Mouse (Mus musculus): ENCODE measurements around the gene Usp35. TPM values are rescaled to one million over a fixed set of nuclear protein-coding genes. Genes with fewer than 3 reads are reported as not detected.

Usp35 gene
- polyA plus RNA-seq, 1 experiment, result 6.4 TPM

DNA sequence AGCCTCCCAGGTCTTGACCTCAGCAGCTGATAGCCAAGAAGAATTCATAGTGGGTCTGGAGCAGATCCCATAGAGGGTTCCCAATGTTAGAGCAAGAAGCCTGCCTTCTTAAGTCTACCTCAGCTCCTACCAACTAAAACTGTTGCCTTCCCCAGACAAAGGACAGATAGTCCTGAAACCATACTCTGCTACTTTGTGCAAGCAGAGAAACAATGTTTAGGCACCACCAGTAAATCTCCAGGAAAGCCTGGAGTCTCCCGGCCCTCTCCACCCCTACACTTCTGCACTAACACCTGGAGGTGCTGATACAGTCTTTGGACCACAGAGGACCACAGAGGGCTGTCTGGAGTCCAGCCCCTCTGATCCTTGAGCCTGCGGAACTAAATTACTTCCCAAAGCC, 12.8 kb upstream of the Usp35 start:
- H3K4me3 ChIP-seq (replicated peaks; ENCODE audit: control insufficient read depth, low read depth, low read length), result no peak overlapping the region
- H3K4me1 ChIP-seq (ENCODE audit: control insufficient read depth, insufficient read depth, low read length), result no peaks in the 10 kb centered on the region
- WGBS, result 76% methylated on average over 2 of the region's 2 CpGs
- no peak overlapping the region for H3K27ac ChIP-seq (ENCODE audit: control insufficient read depth, insufficient read depth, low read depth, low read length, poor library complexity)
- TF ChIP-seq CTCF (IDR thresholded peaks at IDR 0.05; ENCODE audit: control insufficient read depth, insufficient read depth, low read length) (no peak), POLR2A (IDR thresholded peaks at IDR 0.05; ENCODE audit: borderline replicate concordance, control insufficient read depth, low read depth, low read length) (no peak)

DNA sequence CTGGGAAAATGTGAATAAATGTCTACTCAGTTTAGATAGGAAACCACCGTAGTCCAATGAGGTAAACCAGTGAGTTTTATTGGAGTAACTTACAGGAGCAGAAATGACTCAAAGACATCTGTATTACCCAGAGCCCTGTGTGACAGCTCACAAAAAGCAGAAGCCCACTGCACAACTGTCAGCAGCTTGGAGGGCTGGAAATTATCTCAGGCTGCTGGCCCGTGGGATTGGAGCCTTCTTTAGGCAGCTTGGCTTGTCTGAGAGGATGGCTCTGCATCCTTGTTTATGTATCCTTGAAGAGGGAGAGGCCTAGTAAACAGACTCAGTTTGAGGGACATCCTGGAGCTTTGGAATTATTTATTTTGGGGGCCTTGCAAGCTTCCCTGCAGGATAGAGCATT, 11.1 kb upstream of the Usp35 start:
- TF ChIP-seq CTCF (IDR thresholded peaks at IDR 0.05; ENCODE audit: control insufficient read depth, insufficient read depth, low read length) (no peak), POLR2A (IDR thresholded peaks at IDR 0.05; ENCODE audit: borderline replicate concordance, control insufficient read depth, low read depth, low read length) (no peak)
- WGBS, result 55% methylated on average over 2 of the region's 2 CpGs
- no peaks in the 10 kb centered on the region for H3K4me1 ChIP-seq (ENCODE audit: control insufficient read depth, insufficient read depth, low read length)
- no peak overlapping the region for H3K27ac ChIP-seq (ENCODE audit: control insufficient read depth, insufficient read depth, low read depth, low read length, poor library complexity)
- H3K4me3 ChIP-seq (replicated peaks; ENCODE audit: control insufficient read depth, low read depth, low read length), result no peak overlapping the region

DNA sequence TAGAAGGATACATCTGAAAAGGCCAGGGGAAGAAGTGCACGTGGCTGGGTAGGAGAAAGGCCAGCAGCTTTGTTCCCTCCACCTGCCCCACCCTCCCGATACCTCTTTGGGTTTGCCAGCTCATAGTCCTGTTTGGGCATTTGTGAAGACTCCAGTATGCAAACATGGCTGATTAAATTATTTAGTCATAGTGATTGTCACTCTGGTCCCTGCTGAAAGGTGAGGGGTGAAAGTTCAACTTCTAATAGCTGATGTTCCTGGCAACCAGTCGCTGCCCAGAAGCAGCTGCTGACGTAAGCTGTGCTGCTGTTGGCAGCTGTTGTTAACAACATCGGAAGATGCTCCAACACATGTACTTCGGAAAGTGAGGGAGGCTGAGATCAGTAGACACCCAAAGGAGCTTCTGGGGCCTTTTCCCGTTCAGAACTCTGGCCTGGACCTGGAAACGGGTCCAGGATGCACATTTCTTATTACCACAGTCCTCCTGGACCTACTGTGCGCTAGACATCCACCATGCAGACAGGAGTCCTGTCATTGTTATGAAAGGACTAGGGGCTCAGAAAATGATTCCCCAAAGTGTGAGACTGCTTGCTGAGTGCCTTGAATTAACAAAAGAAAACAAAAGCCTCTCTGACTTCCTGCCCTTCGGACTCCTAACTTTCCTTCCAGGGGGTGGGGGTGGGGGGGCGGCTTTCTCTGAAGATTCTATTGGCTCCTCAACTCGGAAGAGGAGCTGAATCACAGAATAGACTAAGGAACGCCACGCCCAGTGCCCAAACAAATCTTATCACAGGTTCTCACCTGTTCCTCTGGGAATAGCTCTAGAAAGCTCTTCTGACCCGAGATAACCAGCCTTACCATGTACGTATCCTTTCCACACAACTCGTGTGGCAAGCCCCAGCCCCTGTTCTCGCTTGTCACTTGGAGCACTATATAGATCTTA, 9.4 kb upstream of the Usp35 start:
- Histone ChIP-seq H3K4me3 (replicated peaks; ENCODE audit: control insufficient read depth, low read depth, low read length) (no peak overlapping the region), H3K4me1 (ENCODE audit: control insufficient read depth, insufficient read depth, low read length) (no peaks in the 10 kb centered on the region), H3K27ac (ENCODE audit: control insufficient read depth, insufficient read depth, low read depth, low read length, poor library complexity) (no peak overlapping the region)
- 80% methylated on average over 18 of the region's 18 CpGs for WGBS
- TF ChIP-seq CTCF (IDR thresholded peaks at IDR 0.05; ENCODE audit: control insufficient read depth, insufficient read depth, low read length) (no peak), POLR2A (IDR thresholded peaks at IDR 0.05; ENCODE audit: borderline replicate concordance, control insufficient read depth, low read depth, low read length) (no peak)

DNA sequence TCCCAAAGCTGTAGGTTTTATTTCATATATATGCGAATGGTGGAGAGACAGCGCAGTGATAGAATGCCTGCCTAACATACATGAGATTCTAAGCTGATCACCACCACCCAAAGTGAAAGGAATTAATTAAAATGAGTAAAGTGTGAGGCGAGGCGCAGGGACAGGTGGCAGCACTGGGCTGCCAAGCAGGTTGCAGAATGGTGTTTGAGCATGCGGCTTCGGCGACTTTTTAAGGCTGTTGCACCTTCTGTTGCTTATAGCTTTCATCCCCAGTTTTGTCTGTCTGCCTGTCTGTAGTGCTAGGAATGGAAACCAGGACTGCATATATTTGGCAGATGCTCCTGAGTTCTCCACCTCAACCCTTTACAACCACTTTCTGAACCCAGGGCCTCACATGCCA, 7.8 kb upstream of the Usp35 start:
- WGBS, result 92% methylated on average over 7 of the region's 7 CpGs
- Histone ChIP-seq H3K4me1 (ENCODE audit: control insufficient read depth, insufficient read depth, low read length) (no peaks in the 10 kb centered on the region), H3K4me3 (replicated peaks; ENCODE audit: control insufficient read depth, low read depth, low read length) (no peak overlapping the region), H3K27ac (ENCODE audit: control insufficient read depth, insufficient read depth, low read depth, low read length, poor library complexity) (no peak overlapping the region)
- no peak for TF ChIP-seq POLR2A (IDR thresholded peaks at IDR 0.05; ENCODE audit: borderline replicate concordance, control insufficient read depth, low read depth, low read length)
- no peak for TF ChIP-seq CTCF (IDR thresholded peaks at IDR 0.05; ENCODE audit: control insufficient read depth, insufficient read depth, low read length)

DNA sequence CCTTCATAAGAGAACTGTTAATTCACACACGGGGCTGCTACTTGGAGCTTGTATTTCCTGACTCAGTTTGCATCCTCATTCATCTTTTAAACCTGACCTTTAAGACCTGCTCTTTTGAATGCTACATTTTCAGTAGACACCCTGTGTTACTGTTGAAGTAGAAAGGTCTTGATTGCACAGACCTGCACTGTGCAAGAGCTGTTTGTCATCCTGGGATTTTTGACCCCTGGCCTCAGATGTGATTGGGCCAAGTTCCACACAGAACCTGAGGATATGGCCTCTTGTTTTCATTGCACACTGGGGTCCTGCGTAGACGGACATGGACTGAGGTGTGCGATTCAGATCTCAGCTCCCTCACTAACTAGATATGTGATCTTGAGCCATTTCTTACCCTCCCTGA, 6.8 kb upstream of the Usp35 start:
- no peak overlapping the region for H3K27ac ChIP-seq (ENCODE audit: control insufficient read depth, insufficient read depth, low read depth, low read length, poor library complexity)
- H3K4me3 ChIP-seq (replicated peaks; ENCODE audit: control insufficient read depth, low read depth, low read length), result no peak overlapping the region
- H3K4me1 ChIP-seq (ENCODE audit: control insufficient read depth, insufficient read depth, low read length), result no peaks in the 10 kb centered on the region

DNA sequence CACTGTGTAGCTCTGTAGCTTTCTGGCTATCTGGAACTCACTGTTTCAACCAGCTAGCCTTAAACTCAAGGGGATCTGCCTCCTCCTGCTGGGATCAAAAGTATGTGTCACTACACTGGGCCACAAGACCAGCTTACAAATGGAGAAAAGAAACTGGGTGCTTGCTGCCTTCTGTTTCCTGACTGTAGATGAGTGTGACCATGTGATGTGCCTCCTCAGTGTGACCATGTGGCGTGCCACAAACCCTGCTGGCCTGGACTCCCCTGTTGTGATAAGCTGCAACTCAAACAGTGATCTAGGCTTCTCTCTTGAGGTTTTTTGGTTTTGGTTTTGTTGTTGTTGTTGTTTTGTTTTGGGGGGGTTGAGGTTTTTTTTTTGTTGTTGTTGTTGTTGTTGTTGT, 4.9 kb upstream of the Usp35 start:
- WGBS, result 38% methylated on average over 1 of the region's 1 CpGs
- Histone ChIP-seq H3K27ac (ENCODE audit: control insufficient read depth, insufficient read depth, low read depth, low read length, poor library complexity) (no peak overlapping the region), H3K4me1 (ENCODE audit: control insufficient read depth, insufficient read depth, low read length) (no peaks in the 10 kb centered on the region), H3K4me3 (replicated peaks; ENCODE audit: control insufficient read depth, low read depth, low read length) (no peak overlapping the region)
- TF ChIP-seq CTCF (IDR thresholded peaks at IDR 0.05; ENCODE audit: control insufficient read depth, insufficient read depth, low read length) (no peak), POLR2A (IDR thresholded peaks at IDR 0.05; ENCODE audit: borderline replicate concordance, control insufficient read depth, low read depth, low read length) (no peak)

More for the DNA sequence above, 6.8 kb upstream of the Usp35 start:
- TF ChIP-seq POLR2A (IDR thresholded peaks at IDR 0.05; ENCODE audit: borderline replicate concordance, control insufficient read depth, low read depth, low read length) (no peak), CTCF (IDR thresholded peaks at IDR 0.05; ENCODE audit: control insufficient read depth, insufficient read depth, low read length) (no peak)
- 77% methylated on average over 4 of the region's 4 CpGs for WGBS

DNA sequence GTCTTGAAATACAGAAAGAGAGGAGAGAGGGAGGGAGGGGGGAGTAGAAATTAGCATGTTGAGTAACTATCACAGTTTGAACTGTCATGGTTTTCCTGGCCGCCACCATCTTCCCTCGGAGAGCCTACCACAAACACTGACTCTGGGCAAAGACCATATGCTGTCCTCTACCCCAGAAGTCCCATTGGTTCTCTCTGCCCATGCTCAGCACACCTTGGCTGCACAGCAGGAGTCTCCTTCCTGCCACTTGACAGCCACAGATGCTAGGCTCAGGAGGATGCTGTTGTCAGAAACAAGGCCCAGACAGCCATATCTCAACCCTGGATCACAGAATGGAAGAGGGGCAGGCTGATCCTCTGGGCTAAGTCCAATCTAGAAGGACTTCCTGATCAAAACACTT, 2.6 kb upstream of the Usp35 start:
- TF ChIP-seq CTCF (IDR thresholded peaks at IDR 0.05; ENCODE audit: control insufficient read depth, insufficient read depth, low read length) (no peak), POLR2A (IDR thresholded peaks at IDR 0.05; ENCODE audit: borderline replicate concordance, control insufficient read depth, low read depth, low read length) (no peak)
- Histone ChIP-seq H3K4me3 (replicated peaks; ENCODE audit: control insufficient read depth, low read depth, low read length) (no peak overlapping the region), H3K27ac (ENCODE audit: control insufficient read depth, insufficient read depth, low read depth, low read length, poor library complexity) (no peak overlapping the region), H3K4me1 (ENCODE audit: control insufficient read depth, insufficient read depth, low read length) (no peaks in the 10 kb centered on the region)
- WGBS, result 38% methylated on average over 2 of the region's 2 CpGs

DNA sequence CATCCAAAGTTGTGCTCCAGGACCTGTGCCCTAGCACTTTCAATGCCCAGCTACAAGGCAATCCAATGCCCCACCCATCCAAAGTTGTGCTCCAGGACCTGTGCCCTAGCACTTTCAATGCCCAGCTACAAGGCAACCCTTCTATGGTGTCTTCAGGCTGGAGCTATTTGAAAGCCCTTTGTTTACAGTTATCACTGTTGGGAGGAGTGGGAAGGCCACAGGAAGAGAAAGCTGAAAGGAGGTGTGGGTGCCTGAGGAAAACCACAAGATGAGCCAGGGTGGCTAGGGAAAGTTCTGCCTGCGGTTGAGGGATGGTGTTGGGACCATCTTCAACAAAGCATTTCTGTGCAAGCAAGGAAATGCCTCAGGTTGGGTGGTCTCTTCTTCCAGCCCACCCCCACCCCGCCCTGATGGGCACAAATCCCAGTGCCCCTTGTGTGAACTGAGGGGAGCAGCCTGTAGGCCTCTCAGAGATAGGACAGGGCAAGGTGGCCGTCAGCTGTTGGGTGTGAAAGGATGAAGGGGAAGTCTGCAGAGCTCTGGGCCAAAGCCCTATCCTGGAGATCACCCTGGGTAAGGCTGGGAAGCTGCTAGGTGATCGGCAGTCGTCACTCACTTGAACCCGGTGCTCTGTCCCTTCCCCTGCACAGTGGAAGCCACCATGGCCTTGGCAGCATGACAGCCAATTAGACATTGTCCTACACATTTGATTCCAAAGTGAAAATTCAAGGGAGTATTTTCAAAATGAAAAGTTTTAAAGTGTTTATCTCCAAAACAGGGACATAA, 1.5 kb upstream of the Usp35 start:
- 48% methylated on average over 6 of the region's 6 CpGs for WGBS
- H3K27ac ChIP-seq (ENCODE audit: control insufficient read depth, insufficient read depth, low read depth, low read length, poor library complexity), result no peak overlapping the region
- no peak for TF ChIP-seq CTCF (IDR thresholded peaks at IDR 0.05; ENCODE audit: control insufficient read depth, insufficient read depth, low read length)
- TF ChIP-seq POLR2A (IDR thresholded peaks at IDR 0.05; ENCODE audit: borderline replicate concordance, control insufficient read depth, low read depth, low read length), result no peak
- H3K4me3 ChIP-seq (replicated peaks; ENCODE audit: control insufficient read depth, low read depth, low read length), result no peak overlapping the region
- no peaks in the 10 kb centered on the region for H3K4me1 ChIP-seq (ENCODE audit: control insufficient read depth, insufficient read depth, low read length)
